Mouse (Mus musculus) limb, embryonic 13.5 days (tissue): ENCODE measurements around the gene Ifitm7. TPM values are rescaled to one million over a fixed set of nuclear protein-coding genes. Genes with fewer than 3 reads are reported as not detected.
A peak's percentile ranks its signal among the peaks of the same experiment; 100 is the strongest.

Experiments
- ATAC-seq: fragments of 200-750 bp; cut with Nextera tagmentation; 2 replicates; pipeline ENCODE4 v1.8.0; 2017; ENCODE audit warnings: low read depth, moderate number of reproducible peaks, moderate TSS enrichment; ENCODE audit not compliant: low FRiP score
- H3K27ac ChIP-seq: fragments of 300-500 bp; sonication (generic); 2 replicates; pipeline ENCODE4 v1.5.1; 2015; ENCODE audit warnings: inconsistent platforms, mild to moderate bottlenecking, moderate library complexity
- H3K27me3 ChIP-seq: fragments of 300-500 bp; sonication (generic); 2 replicates; pipeline ENCODE4 v1.6.1; 2015; ENCODE audit warnings: mild to moderate bottlenecking, inconsistent platforms
- H3K36me3 ChIP-seq: fragments of 300-500 bp; sonication (generic); 2 replicates; pipeline ENCODE4 v1.6.1; 2015; ENCODE audit warnings: inconsistent platforms, mild to moderate bottlenecking, moderate library complexity
- H3K4me1 ChIP-seq: fragments of 300-500 bp; sonication (generic); 2 replicates; pipeline ENCODE4 v1.6.1; 2015; ENCODE audit warnings: inconsistent platforms
- H3K4me2 ChIP-seq: fragments of 300-500 bp; sonication (generic); replicated peaks from 2 replicates; pipeline ENCODE4 v1.6.1; 2015; ENCODE audit warnings: inconsistent platforms, mild to moderate bottlenecking, moderate library complexity
- H3K4me3 ChIP-seq: fragments of 300-500 bp; sonication (generic); 2 replicates; pipeline ENCODE4 v1.5.1; 2015; ENCODE audit warnings: moderate library complexity, mild to moderate bottlenecking, inconsistent platforms
- H3K9ac ChIP-seq: fragments of 300-500 bp; sonication (generic); 2 replicates; pipeline ENCODE4 v1.6.1; 2015; ENCODE audit warnings: mild to moderate bottlenecking, inconsistent platforms
- H3K9me3 ChIP-seq: fragments of 300-500 bp; sonication (generic); 2 replicates; pipeline ENCODE4 v1.6.1; 2016; ENCODE audit warnings: inconsistent platforms
- WGBS: fragments of 180-500 bp; shearing (Covaris S2); methylation state at CpG from one replicate; pipeline ENCODE4 v1.1.7; 2015; 5-methylcytosine and 5-hydroxymethylcytosine counted together
- polyA plus RNA-seq: library from polyadenylated mRNA; unstranded; fragments of >200 nt; fragmentation: Nextera tagmentation; extraction: Ambion mirVana; gene quantifications from 2 replicates; pipeline ENCODE4 v1.2.1, GENCODE M21; 2015

Ifitm7 gene
- 0.08 and 0.19 TPM in 2 replicates for polyA plus RNA-seq

GRCm38 (mm10) chr16:13986574-13987478, at the start of gene Ifitm7, which contains the start of gene 2900011O08Rik:
Gene Ifitm7, minus strand, starts transcription at chr16:13986888.
Gene 2900011O08Rik, plus strand, starts transcription at chr16:13986604.
- Histone ChIP-seq H3K4me3 (peak within 1 kb of the TSS; percentile 55), H3K9me3 (no peaks in the 10 kb centered on the region), H3K4me2 (peak within 1 kb of the TSS; percentile 80), H3K27ac (no peak within 1 kb of the TSS), H3K9ac (peak within 1 kb of the TSS; percentile 70), H3K27me3 (no peaks in the 10 kb centered on the region), H3K36me3 (no peaks in the 10 kb centered on the region), H3K4me1 (peaks cover 8% of the 10 kb centered on the region)
- under 1% methylated on average over 31 of the region's 31 CpGs for WGBS
- ATAC-seq, result peak; percentile 67

GRCm38 (mm10) chr16:14033076-14033475, 46.4 kb upstream of the Ifitm7 start:
- no peak for ATAC-seq
- Histone ChIP-seq H3K27me3 (no peaks in the 10 kb centered on the region), H3K27ac (no peak overlapping the region), H3K36me3 (no peaks in the 10 kb centered on the region), H3K4me2 (no peak overlapping the region), H3K4me3 (no peak overlapping the region), H3K9ac (no peak overlapping the region), H3K4me1 (no peaks in the 10 kb centered on the region), H3K9me3 (no peaks in the 10 kb centered on the region)
- 71% methylated on average over 4 of the region's 4 CpGs for WGBS

GRCm38 (mm10) chr16:14030650-14031049, 44.0 kb upstream of the Ifitm7 start:
- no peaks in the 10 kb centered on the region for H3K4me1 ChIP-seq

GRCm38 (mm10) chr16:14029851-14030250, 43.2 kb upstream of the Ifitm7 start:
- H3K36me3 ChIP-seq, result no peaks in the 10 kb centered on the region
- H3K4me2 ChIP-seq, result no peak overlapping the region
- no peaks in the 10 kb centered on the region for H3K4me1 ChIP-seq
- no peak overlapping the region for H3K4me3 ChIP-seq
- no peak overlapping the region for H3K27ac ChIP-seq
- H3K9ac ChIP-seq, result no peak overlapping the region
- H3K9me3 ChIP-seq, result no peaks in the 10 kb centered on the region
- H3K27me3 ChIP-seq, result no peaks in the 10 kb centered on the region
- WGBS, result 76% methylated on average over 2 of the region's 2 CpGs
- no peak for ATAC-seq

More at GRCm38 (mm10) chr16:14030650-14031049, 44.0 kb upstream of the Ifitm7 start:
- Histone ChIP-seq H3K4me3 (no peak overlapping the region), H3K9me3 (no peaks in the 10 kb centered on the region), H3K9ac (no peak overlapping the region), H3K27me3 (no peaks in the 10 kb centered on the region), H3K4me2 (no peak overlapping the region), H3K27ac (no peak overlapping the region), H3K36me3 (no peaks in the 10 kb centered on the region)
- no peak for ATAC-seq
- WGBS, result 88% methylated on average over 4 of the region's 4 CpGs

GRCm38 (mm10) chr16:14029072-14029471, 42.4 kb upstream of the Ifitm7 start:
- H3K9me3 ChIP-seq, result no peaks in the 10 kb centered on the region
- H3K36me3 ChIP-seq, result no peaks in the 10 kb centered on the region
- WGBS, result 60% methylated on average over 2 of the region's 2 CpGs
- H3K9ac ChIP-seq, result no peak overlapping the region
- no peaks in the 10 kb centered on the region for H3K27me3 ChIP-seq
- no peak overlapping the region for H3K4me3 ChIP-seq
- no peaks in the 10 kb centered on the region for H3K4me1 ChIP-seq
- H3K4me2 ChIP-seq, result no peak overlapping the region
- no peak overlapping the region for H3K27ac ChIP-seq
- no peak for ATAC-seq

- Histone ChIP-seq H3K9ac (no peak overlapping the region), H3K4me1 (no peaks in the 10 kb centered on the region), H3K9me3 (no peaks in the 10 kb centered on the region), H3K27ac (no peak overlapping the region), H3K4me2 (no peak overlapping the region), H3K4me3 (no peak overlapping the region), H3K36me3 (no peaks in the 10 kb centered on the region), H3K27me3 (no peaks in the 10 kb centered on the region)
- WGBS, result 63% methylated on average over 2 of the region's 2 CpGs
- no peak for ATAC-seq
Observed at GRCm38 (mm10) chr16:14025091-14025990, 38.7 kb upstream of the Ifitm7 start.

- Histone ChIP-seq H3K4me1 (no peaks in the 10 kb centered on the region), H3K9me3 (no peaks in the 10 kb centered on the region), H3K27ac (no peak overlapping the region), H3K27me3 (no peaks in the 10 kb centered on the region), H3K4me2 (no peak overlapping the region), H3K4me3 (no peak overlapping the region), H3K9ac (no peak overlapping the region), H3K36me3 (no peaks in the 10 kb centered on the region)
- WGBS, result 82% methylated on average over 3 of the region's 3 CpGs
- ATAC-seq, result no peak
Observed at GRCm38 (mm10) chr16:14021166-14021822, 34.6 kb upstream of the Ifitm7 start.

- 87% methylated on average over 8 of the region's 8 CpGs for WGBS
- no peaks in the 10 kb centered on the region for H3K27me3 ChIP-seq
- no peak for ATAC-seq
- H3K36me3 ChIP-seq, result no peaks in the 10 kb centered on the region
- H3K4me1 ChIP-seq, result no peaks in the 10 kb centered on the region
- no peak overlapping the region for H3K4me2 ChIP-seq
- no peaks in the 10 kb centered on the region for H3K9me3 ChIP-seq
- H3K27ac ChIP-seq, result no peak overlapping the region
- no peak overlapping the region for H3K9ac ChIP-seq
- H3K4me3 ChIP-seq, result no peak overlapping the region
Observed at GRCm38 (mm10) chr16:14017306-14017705, 30.6 kb upstream of the Ifitm7 start.

- Histone ChIP-seq H3K27ac (no peak overlapping the region), H3K27me3 (no peaks in the 10 kb centered on the region), H3K9ac (no peak overlapping the region), H3K36me3 (no peaks in the 10 kb centered on the region), H3K4me3 (no peak overlapping the region), H3K4me1 (no peaks in the 10 kb centered on the region), H3K4me2 (no peak overlapping the region), H3K9me3 (no peaks in the 10 kb centered on the region)
- no peak for ATAC-seq
- 96% methylated on average over 4 of the region's 4 CpGs for WGBS
Observed at GRCm38 (mm10) chr16:14009966-14010365, 23.3 kb upstream of the Ifitm7 start.

GRCm38 (mm10) chr16:14008708-14009107, 22.0 kb upstream of the Ifitm7 start:
- H3K9me3 ChIP-seq, result no peaks in the 10 kb centered on the region
- no peak overlapping the region for H3K27ac ChIP-seq
- ATAC-seq, result no peak
- H3K4me1 ChIP-seq, result peaks cover 8% of the 10 kb centered on the region; the same call in 1 of the 2 replicates
- no peaks in the 10 kb centered on the region for H3K36me3 ChIP-seq
- H3K27me3 ChIP-seq, result no peaks in the 10 kb centered on the region
- no peak overlapping the region for H3K4me3 ChIP-seq
- H3K4me2 ChIP-seq, result no peak overlapping the region
- no peak overlapping the region for H3K9ac ChIP-seq

GRCm38 (mm10) chr16:14008081-14008480, 21.4 kb upstream of the Ifitm7 start:
- Histone ChIP-seq H3K27me3 (no peaks in the 10 kb centered on the region), H3K9ac (no peak overlapping the region), H3K9me3 (no peaks in the 10 kb centered on the region), H3K36me3 (no peaks in the 10 kb centered on the region), H3K27ac (no peak overlapping the region), H3K4me3 (no peak overlapping the region), H3K4me1 (peaks cover 9% of the 10 kb centered on the region; the same call in 1 of the 2 replicates), H3K4me2 (no peak overlapping the region)
- WGBS, result 84% methylated on average over 2 of the region's 2 CpGs
- no peak for ATAC-seq
